Mouse (Mus musculus): Measurements from ENCODE around the gene Rcn1.

Gene Rcn1

GRCm38 (mm10) chr2:105392514-105392913, 6.6 kb downstream of the Rcn1 start:
- DNase-seq: no peak

GRCm38 (mm10) chr2:105391414-105391784, 7.7 kb downstream of the Rcn1 start:
- no peak for DNase-seq

- DNase-seq: no peak
These were observed 8.3 kb downstream of the Rcn1 start for GRCm38 (mm10) chr2:105390653-105391413.

GRCm38 (mm10) chr2:105389007-105389890, 9.9 kb downstream of the Rcn1 start:
- no peak for DNase-seq

- no peak for DNase-seq
These were observed 12.7 kb downstream of the Rcn1 start for GRCm38 (mm10) chr2:105386418-105386817.

- no peak for DNase-seq
These were observed 14.1 kb downstream of the Rcn1 start for GRCm38 (mm10) chr2:105384998-105385397.

- DNase-seq: no peak
These were observed 16.1 kb downstream of the Rcn1 start for GRCm38 (mm10) chr2:105383063-105383462.

- DNase-seq: no peak
These were observed 18.3 kb downstream of the Rcn1 start for GRCm38 (mm10) chr2:105380757-105381319.

- DNase-seq: no peak
These were observed 19.4 kb downstream of the Rcn1 start for GRCm38 (mm10) chr2:105379682-105380081.

GRCm38 (mm10) chr2:105375705-105376104, 23.4 kb downstream of the Rcn1 start:
- DNase-seq: no peak

GRCm38 (mm10) chr2:105375261-105375660, 23.9 kb downstream of the Rcn1 start:
- DNase-seq: no peak

GRCm38 (mm10) chr2:105373658-105374057, 25.5 kb downstream of the Rcn1 start:
- DNase-seq: no peak

- DNase-seq: no peak
These were observed 26.4 kb downstream of the Rcn1 start for GRCm38 (mm10) chr2:105372727-105373126.

- no peak for DNase-seq
These were observed 27.0 kb downstream of the Rcn1 start for GRCm38 (mm10) chr2:105372156-105372555.

- DNase-seq: no peak
These were observed 28.4 kb downstream of the Rcn1 start for GRCm38 (mm10) chr2:105370698-105371097.

GRCm38 (mm10) chr2:105370240-105370639, 28.9 kb downstream of the Rcn1 start:
- no peak for DNase-seq

GRCm38 (mm10) chr2:105367623-105368022, 31.5 kb downstream of the Rcn1 start:
- peak; percentile 13 for DNase-seq

- DNase-seq: no peak
These were observed 41.1 kb downstream of the Rcn1 start for GRCm38 (mm10) chr2:105358040-105358439.

- no peak for DNase-seq
These were observed 42.3 kb downstream of the Rcn1 start for GRCm38 (mm10) chr2:105356791-105357190.

GRCm38 (mm10) chr2:105348886-105349285, 50.2 kb downstream of the Rcn1 start:
- no peak for DNase-seq

- no peak for DNase-seq
These were observed 59.1 kb downstream of the Rcn1 start for GRCm38 (mm10) chr2:105339993-105340392.

GRCm38 (mm10) chr2:105337171-105337875, 61.8 kb downstream of the Rcn1 start:
- DNase-seq: no peak
